Mouse (Mus musculus) cerebellum, adult 8-10 months (tissue): Measurements from ENCODE around the gene Gm20388.

Source experiments
- DNase-seq: peaks from one replicate; pipeline ENCODE4 v3.0.0; 2022

Gene Gm20388

DNA sequence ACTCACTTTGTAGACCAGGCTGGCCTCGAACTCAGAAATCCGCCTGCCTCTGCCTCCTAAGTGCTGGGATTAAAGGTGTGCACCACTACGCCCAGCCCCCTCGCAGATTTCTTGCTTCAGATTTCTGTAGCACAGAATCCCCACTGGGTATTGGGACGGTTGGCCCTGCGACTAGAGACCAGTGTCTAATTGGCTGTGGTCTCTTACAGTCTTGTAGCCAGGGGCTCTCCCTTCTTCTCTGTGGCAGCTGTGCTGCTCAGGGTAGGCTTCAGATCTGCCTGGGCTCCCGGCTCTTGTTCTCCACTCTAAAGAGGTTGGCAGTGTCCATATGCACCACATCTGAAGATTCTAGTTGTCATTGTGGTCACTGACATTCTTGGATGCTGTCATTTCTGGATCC is 4349.3 kb downstream of the Gm20388 start:
- no peak for DNase-seq

DNA sequence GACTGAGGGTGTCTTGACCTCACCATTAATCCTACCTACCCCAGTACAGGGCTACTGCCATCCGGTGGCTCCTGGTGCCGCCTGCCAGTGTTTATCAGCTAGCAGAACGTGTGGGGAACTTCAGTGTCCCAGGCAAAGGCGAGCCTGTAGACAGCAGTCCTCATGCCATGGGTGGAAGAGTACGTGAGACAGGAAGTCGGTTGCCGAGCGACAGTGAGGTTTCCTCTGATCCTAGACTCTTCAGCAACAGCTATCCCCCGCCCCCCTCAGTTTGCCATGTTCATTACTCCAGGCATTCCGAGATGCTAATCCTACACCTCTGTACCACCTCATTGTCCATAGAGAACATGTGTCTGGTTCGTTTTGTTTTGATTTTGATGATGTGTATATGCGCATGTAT is 4349.7 kb downstream of the Gm20388 start:
- DNase-seq, result no peak

DNA sequence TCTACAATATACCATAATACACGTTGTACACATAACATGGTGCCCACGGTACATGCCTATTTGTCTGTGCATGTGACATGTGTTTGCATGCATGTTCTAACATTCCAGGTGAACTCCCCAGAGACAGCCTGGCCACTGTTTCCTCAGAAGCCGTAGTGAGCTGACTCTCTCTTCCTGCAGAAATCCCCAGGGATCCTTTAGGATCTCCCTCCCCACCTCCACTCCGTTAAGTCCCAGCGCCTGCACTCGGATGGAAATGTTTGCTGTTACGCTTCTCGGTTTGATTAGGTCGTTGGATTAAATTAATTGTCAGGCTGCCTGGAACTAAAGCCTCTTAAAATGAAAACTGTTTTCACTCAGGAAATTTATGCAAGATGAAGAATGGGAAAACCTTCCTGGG is 4352.4 kb downstream of the Gm20388 start:
- no peak for DNase-seq

DNA sequence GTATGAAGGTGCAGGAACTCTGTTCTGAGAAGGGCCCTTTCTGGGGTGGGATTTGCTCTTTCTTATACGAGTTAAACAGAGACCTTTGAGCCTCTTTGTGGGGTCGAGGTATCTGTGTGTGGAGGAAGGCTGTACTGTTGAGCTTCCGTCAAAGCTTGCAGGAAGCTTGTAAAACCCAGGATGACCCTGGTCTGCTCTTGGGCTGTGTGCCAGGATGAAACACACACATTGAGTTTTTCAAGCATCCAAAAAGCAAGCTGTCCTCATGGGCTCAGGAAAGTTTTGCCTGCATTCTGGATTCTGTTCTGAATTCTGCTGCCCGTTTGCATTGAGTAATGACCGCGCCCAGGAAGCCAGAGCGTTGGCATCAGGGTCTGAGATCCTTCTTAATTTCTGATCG is 4353.4 kb downstream of the Gm20388 start:
- no peak for DNase-seq

DNA sequence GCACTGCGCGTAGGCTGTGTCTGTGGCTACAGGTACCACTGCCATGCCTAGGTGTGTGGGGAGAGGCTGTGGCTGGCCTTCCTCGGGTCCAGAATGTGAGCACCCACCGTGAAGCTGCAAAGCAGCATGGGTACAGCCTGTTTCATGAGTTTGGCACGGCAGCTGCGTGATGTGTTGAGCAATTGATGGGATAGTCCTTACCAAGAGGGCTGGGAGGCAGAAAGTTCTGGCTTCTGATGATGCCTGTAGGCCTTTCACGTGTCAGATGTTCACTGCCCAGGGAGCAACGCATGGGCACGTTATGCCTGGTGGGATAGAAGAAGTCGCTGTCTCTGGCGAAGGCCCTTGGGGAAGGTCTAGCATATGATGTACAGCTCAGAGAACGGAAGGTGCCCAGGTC is 4354.0 kb downstream of the Gm20388 start:
- DNase-seq, result no peak

DNA sequence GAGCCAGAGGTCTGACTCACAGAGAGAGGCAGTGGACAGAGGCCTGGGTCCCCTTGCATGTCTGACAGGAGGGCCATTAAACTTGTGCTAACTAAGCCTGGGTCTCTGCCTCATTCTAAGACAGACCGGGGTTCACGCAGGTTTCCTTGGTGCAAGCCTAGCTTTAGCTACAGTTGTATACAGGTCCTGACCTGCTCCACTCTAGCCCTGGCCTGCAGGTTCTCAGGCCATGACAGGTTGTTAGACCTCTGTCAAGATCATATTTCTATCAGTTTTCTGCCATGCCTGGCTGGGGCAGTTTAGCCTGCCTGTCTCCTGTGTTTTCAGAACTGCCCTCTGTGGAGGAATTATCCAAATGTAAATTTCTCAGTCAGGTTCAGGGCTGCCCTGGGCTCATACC is 4354.5 kb downstream of the Gm20388 start:
- DNase-seq, result no peak

DNA sequence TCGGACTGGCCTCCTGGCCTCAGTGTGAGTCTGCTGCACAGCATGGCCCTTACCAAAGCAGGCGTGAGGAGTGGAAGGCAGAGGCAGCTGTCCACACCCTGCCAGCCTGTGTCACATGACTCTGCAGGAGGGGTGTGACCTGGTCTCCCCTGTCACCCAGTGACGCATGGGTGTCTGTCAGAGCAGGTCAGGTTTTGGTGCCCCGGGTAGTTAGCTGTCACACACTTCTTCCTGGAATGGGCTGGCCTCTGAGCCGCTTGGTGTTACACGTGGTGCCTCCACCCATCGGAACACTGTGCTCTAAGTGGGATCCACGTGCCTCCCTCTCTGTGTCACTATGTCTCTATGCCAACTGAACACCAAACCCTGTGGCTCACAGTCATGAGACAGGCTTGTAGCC is 4355.2 kb downstream of the Gm20388 start:
- no peak for DNase-seq

DNA sequence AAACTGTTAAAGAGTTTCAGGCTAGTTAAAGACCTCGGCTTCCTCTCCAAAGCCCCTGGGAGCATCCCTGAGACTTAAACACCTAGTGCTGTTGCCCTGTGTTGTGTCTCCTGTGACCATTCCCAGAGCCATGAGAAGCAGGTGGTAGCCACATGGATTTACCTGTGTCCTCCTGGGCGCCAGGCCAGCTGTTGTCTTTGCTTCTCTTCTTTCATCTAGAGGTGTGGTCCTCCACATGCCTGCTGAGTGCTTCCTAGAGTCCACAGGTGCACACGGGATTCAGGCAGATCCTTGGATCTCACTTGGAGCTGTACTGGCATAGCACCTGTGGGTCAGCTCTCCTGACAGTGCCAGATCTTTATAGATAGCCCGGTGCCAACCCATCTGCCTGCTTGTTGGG is 4356.6 kb downstream of the Gm20388 start:
- no peak for DNase-seq

DNA sequence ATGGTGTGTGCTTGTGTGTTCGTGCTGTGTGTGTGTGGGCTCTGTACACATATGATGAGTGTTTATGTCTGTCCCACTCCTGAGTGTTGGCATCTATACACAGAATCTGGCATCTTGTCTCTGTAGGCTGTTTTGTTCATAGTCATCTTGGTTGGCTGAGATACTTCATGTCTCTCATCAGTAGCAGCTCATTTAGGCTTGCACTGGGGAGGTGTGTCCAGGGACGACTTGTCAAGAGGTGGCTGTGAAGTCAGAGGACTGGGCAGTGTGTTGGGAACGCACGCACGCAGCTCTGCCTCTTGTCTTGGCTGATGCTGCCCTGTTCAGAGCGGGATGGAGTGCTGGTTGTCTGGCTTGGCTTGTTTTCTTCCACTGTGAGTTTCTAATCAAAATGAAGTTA is 4359.9 kb downstream of the Gm20388 start:
- no peak for DNase-seq

DNA sequence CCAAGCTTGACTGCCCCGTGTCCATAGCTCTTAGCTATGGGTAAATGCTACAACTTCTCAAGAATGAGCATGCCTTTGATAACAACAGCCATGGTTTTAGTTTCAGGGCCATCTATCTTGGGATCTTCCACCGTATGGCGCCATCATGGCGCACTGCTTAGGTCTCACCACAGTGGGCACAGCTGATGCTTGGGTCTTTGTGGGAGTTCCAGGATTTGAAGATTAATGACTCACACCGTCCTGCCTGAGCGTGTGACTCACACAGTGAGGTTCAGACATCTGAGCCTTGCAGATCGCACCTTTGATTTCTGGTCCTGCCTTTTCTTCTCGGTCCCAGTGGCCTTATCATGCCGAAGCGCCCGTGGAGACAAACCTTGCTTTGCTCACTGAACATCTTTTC is 4360.3 kb downstream of the Gm20388 start:
- DNase-seq, result no peak

DNA sequence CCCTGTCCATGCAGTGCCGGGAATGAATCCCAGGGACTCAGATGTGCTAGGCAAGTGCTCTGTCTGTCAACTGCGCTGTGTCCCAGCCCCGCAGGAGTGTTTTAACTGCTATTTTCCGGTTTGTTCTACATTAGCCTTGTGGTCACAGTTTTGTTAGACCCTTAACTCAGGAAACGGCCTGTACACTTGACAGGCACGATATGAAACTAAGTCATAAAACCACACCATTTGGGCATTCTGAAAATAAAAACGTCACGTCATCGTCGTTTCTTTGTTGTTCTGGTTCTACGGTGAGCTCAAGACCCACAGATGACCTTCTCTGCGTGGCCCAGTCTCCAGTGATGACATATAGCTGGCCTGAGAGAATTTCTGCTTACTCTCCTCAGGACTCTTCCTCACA is 4360.9 kb downstream of the Gm20388 start:
- DNase-seq, result no peak

DNA sequence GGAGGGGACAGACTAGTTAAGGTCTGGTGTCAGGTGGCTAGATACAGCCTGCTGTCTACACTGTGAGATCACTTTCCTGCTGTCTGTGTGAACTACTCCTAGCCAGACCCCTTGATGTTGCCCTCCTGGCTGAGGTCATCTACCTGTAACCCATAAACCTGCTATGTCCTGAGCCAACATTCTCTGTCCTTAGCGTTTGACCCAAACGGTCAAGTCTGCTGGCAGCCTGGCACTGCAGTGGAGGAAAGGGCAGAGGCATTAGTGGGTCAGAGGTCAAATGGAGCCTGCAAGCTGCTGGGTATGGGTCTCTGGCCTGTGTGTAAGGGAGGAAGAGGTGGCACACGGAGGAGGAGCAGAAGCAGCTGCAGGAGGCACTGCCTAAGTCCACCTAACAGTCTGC is 4362.2 kb downstream of the Gm20388 start:
- DNase-seq, result no peak

DNA sequence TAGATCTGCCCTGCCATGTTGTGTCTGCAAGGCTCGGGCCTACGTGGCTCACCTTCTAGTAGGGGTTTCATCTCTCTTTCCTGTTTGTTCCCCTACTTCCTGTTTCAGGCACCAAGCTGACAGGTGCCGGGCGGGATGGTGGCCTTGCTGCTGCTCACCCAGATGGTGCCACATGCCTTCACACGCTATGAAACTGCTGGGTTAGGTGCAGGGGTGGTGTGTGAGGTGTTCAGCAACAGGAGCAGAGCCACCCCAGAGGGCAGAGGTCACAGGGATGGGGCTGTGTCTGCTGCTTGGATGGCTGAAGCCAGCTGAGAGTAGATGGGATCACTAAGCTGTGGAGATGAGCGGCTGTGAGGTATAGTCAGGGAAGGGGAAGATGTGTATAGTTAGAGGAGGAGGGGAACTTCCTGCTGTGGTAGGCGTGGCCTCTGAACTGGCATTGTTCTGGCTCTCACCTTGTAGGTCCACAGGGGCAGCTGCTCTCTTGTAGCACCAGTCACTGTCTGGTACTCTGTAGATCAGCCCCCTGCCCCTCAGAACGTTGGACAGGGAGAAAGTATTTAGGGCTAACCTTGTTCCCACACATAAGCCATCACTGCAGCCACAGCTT is 4363.1 kb downstream of the Gm20388 start:
- DNase-seq, result no peak

DNA sequence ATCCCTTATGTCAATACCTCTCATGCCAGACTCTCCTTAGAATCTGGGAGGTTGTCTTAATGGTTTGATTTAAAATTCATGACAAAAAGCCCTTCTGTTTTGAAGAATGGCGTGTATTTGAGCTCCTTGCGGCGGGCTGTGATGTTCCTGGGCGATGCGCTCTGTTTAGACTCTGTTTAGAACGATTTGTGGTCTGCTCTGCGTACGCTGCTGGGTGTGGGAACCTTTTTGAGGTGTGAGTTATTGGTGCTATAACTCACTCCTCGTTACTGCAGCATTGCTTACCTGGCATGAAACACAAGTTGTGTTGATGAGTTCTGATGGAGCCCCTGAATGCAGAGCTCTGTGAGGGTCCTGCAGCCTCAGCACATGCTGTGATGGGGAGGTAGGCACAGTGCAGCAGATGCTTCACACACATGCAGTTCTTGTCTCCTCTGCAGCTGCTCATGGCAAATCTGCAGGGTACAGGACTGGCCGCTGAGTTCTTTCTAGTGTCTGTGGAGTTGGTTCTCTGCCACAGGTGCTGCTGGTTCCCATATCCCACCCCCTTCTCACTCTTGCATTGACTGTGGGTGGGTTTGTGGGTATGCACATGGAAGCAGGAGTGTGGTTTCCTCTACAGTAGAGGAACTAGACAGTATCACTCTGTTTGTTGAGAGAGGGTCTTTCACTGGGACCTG is 4363.9 kb downstream of the Gm20388 start:
- no peak for DNase-seq

DNA sequence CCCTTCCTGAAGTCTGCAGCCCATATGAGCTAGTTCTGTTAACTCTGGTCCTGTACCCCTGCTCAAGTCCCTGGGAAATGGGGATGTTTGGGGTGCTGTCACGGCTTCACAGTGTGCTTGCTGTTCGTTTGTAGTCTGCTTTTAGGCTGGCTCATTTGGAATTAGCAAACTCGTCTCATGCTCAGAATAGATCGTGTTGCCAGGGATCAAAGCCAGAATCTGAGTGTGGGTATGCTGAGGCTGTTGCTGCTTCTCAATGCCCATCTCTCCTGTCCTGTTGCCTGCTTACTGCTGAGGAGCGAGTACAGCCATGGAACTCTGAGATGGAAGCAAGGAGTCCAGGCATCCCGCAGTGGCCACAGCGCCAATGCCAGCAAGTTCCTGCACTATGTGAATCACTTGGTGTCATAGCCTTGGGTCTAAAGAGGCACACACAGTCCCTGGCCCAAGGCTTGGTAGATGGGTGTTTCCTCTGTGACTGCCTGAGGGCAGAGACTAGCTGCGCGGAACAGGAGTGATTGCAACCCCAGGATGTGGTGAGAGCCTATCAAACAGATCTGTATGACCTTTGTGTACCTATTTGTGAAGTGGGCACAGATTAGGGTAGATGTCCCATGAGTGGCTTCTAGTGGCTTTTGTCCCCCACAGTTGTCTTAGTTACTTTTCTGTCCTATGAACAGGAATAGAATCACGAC is 4364.9 kb downstream of the Gm20388 start:
- DNase-seq, result no peak

DNA sequence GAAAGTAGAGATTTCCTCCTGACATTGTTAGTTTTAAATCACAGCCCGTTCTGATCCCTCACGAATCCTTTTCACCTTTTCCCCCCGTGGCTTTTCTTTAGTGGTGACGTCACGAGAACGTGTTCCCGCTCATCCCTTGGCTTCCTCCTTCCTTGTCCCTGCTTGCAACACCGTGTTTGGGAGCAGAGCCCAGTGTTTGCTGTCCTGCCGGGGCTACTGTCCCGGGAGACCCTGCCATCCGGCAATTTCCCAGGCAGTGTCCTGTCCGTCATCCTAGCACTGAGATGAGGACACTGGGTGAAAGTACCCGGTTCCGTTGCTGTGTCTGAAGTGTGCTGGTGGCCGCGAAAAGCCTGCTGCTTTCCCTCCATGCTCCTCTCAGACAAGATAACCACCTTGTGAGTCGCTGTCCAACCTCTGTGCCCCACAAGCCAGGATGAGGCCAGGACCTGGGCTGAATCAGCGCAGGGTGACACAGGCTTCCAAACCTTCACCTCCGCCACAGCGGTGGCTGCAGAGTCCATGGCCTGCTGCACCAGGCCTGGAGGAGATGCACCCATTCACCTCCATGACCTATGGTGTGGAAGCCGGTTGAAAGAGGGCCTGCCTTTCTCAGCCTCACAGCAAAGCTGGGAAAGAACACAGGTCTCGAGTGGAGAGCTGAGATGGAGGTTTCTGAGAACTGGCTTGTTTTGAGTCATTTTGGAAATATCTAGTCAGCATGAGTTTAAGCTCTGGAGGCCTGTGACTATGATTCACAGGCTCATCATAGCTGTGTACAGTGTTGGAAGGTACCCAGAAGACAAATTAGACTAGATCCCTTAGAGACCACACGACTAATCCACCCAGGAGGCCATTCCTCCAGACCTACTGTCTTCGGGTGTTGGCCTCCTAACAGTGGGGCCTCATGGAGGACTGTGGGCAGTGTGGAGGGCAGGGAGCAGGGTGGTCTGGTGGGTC is 4367.6 kb downstream of the Gm20388 start:
- no peak for DNase-seq

DNA sequence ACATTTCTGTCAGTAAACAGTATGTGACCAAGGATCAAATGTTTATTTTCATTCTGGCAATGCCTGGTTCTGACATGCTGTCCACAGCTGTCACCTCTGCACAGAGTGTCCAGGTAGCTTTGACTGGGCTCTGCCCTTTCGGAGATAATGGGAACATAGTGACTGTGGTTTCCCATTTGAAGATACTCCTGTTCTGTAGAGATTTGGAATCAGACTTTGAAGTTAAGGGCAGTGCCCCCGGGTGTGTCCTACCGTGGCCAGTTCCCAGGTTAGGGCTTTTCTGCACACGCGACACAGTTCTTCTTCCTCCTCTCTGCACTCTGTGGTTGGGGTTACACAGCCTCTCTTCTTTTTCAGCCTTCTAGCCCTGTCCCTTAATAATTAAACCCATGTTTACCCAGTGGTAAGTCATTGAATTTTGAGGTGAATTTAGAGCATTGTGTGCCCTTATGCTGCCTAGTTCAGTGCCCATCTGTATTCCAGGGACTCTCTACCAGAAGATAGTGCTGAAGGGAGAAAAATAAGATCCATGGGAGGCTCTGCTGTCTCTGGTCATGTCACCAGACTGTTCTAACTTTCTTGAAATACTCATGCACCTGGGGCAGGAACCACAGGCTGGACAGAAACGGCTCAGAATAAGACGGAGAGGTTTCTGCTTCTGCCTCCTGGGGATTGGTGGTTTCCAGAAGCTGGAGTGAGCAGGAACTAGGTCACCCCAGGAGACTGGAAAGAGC is 4368.5 kb downstream of the Gm20388 start:
- no peak for DNase-seq

DNA sequence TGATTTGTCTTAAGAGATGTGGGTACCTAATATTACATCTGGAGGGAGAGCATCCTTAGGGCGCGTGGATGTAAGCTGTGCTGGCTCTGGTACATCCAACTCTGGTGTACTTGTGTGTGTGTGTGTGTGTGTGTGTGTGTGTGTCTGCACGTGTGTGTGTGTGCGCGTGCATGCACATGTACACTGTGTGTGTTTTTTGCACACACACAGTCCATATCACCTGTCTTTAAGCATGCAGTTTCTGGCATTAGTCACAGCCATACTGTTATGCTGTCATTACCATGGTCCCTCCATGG is 4369.0 kb downstream of the Gm20388 start:
- no peak for DNase-seq

DNA sequence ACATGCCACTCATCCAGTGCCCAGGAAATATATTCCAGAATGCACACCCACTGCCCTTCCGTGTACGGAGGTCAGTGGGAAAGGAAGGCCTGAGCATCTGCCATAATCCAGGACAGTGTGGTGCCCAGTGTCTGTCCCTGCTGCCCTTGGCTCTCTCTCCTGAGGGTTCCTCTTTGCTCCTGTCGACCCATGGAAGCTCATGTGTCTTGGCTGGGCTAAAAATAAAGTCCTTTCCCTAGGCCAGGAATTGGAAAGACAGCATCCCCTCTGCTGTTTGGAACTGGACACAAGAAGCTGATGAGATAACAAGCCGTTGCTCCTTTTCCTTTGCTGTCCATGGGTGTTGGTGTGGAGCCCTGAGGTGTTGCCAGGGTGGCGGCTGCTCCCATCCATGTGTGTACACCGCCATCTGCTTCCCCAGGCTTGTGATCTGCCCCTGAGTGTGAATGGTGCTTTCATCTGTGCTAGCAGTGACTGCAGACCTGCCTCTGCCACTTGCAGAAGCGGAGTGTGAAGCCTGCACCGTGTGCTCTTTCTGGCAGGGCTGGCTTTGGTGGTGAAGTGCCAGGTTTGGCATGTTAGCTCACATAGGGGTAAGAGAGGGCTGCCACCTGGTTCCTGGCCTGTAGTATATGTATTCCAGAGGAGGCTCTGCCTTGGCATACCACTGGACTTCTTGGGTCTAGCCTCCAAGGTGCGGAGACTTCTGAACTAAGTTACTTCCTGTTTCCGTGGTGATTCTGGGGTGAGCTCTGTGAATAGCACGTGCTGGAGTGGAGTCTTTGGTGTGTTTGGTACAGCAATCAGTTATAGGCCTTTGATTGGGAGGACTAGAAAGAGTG is 4371.3 kb downstream of the Gm20388 start:
- DNase-seq, result peak; percentile 48

DNA sequence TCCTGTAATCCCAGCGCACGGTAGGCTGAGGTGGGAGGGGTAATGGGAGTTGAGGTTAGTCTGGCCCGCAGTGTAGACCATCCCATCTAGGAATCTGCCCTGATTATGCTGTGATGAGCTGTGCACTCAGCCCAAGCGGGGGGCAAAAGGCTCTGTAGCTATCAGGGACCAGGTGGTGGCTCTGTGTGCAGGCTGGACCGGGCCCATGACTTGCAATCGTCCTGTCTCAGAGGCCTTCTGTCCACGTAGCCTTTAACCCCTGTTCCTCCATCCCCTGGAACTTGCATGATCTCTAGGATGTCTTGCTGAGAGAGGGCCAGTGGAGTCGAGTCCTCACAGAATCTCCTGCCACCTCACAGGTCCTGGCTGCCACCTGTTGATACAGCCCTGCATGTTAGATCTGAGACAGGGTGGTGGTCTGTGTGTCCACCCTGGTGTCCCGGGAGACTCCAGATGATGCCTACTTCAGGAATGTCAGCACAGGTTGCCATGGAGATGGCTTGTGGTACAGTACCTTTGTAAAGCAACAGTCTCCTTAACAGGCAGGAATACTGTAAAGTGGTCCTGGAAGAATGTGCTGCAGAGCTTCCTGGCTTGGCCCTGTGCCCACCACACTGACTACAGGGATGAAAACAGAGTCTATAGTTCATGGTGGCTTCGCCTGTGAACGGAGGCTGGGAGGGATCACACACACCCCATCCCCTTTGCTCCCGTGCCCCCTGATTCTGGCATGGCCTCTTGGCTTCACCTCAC is 4372.4 kb downstream of the Gm20388 start:
- DNase-seq, result no peak
